Mouse (Mus musculus) liver, adult 2 months (tissue): ENCODE results near the gene Slc2a10. TPM values are rescaled to one million over a fixed set of nuclear protein-coding genes. Genes with fewer than 3 reads are reported as not detected.

Experiments used
- DNase-seq: peaks from one replicate; pipeline ENCODE4 v3.0.0-alpha.2; 2011; ENCODE audit warnings: low read depth, low spot score; ENCODE audit errors: extremely low read depth
- H3K27ac ChIP-seq: fragments of 200-500 bp; replicated peaks from 2 replicates; pipeline ENCODE4 v1.5.1; 2012; ENCODE audit warnings: low read depth, mild to moderate bottlenecking, control low read depth, inconsistent platforms, low read length; ENCODE audit not compliant: insufficient read depth
- H3K27me3 ChIP-seq: fragments of 200-500 bp; 2 replicates; pipeline ENCODE4 v1.6.1; 2012; ENCODE audit warnings: mild to moderate bottlenecking, moderate library complexity, low read length, inconsistent platforms; ENCODE audit not compliant: control insufficient read depth, insufficient read depth
- H3K36me3 ChIP-seq: fragments of 200-500 bp; 2 replicates; pipeline ENCODE4 v1.6.1; 2012; ENCODE audit warnings: low read length, inconsistent platforms; ENCODE audit not compliant: control insufficient read depth, insufficient read depth
- H3K4me1 ChIP-seq: fragments of 200-500 bp; 2 replicates; pipeline ENCODE4 v1.6.1; 2011; ENCODE audit warnings: low read length; ENCODE audit not compliant: control insufficient read depth, insufficient read depth
- H3K4me3 ChIP-seq: fragments of 200-500 bp; 2 replicates; pipeline ENCODE4 v1.5.1; 2011; ENCODE audit warnings: low read depth, mild to moderate bottlenecking, control low read depth, low read length, moderate library complexity; ENCODE audit not compliant: insufficient read depth
- H3K79me2 ChIP-seq: fragments of 200-500 bp; 2 replicates; pipeline ENCODE4 v1.6.1; 2012; ENCODE audit warnings: inconsistent platforms, mild to moderate bottlenecking, low read length, moderate library complexity; ENCODE audit not compliant: control insufficient read depth, insufficient read depth
- H3K9ac ChIP-seq: fragments of 200-500 bp; 2 replicates; pipeline ENCODE4 v1.6.1; 2012; ENCODE audit warnings: low read depth, mild to moderate bottlenecking, control low read depth, inconsistent platforms, low read length
- CTCF ChIP-seq: fragments of 200-500 bp; IDR thresholded peaks from 2 replicates; pipeline ENCODE4 v1.5.1; 2011; ENCODE audit warnings: low read depth, low read length, control low read depth
- POLR2A ChIP-seq: fragments of 200-500 bp; IDR thresholded peaks from 2 replicates; pipeline ENCODE4 v1.6.1; 2011; ENCODE audit warnings: low read length, control low read depth; ENCODE audit not compliant: insufficient read depth; ENCODE audit errors: extremely low read depth
- WGBS: fragments of 180-500 bp; shearing (Covaris S2); methylation state at CpG from one replicate; pipeline ENCODE4 v1.1.7; 2018; 5-methylcytosine and 5-hydroxymethylcytosine counted together
- polyA plus RNA-seq: library from polyadenylated mRNA; depleted of rRNA; stranded (reverse); fragments of >200 nt; gene quantifications from 2 replicates; pipeline ENCODE4 v1.2.3, GENCODE M21; 2012
- total RNA-seq: library from RNA; depleted of rRNA; stranded (reverse); fragments of >200 nt; gene quantifications from 2 replicates; pipeline ENCODE4 v1.2.3, GENCODE M21; 2014

Slc2a10 gene
- total and polyA plus RNA-seq, 2 experiments, result 0.09 to 0.11 TPM

DNA sequence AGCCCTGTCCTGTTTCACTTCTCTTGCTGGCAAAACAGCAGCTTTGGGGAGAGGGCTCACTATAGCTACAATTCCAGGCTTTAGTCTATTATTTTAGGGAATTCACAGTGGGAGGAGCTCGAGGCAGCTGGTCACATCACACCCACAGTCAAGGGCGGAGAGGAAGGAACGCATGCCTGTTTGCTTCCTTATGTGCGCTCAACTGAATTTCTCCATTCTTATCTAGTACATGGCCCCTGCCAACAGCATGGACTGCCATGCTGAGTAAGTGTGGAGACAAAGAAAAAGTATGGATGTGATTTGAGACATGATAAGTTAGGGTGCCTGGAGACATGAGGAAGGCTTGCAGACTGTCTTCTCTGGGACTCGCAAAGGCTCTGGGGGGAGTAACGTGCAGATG lies 19.4 kb upstream of the Slc2a10 start:
- TF ChIP-seq CTCF (no peak), POLR2A (no peak)
- H3K36me3 ChIP-seq, result no peaks in the 10 kb centered on the region
- H3K9ac ChIP-seq, result no peak overlapping the region
- H3K4me3 ChIP-seq, result no peak overlapping the region
- H3K4me1 ChIP-seq, result no peaks in the 10 kb centered on the region
- 75% methylated on average over 6 of the region's 6 CpGs for WGBS
- H3K27ac ChIP-seq, result no peak overlapping the region
- DNase-seq, result no peak
- H3K79me2 ChIP-seq, result no peaks in the 10 kb centered on the region
- H3K27me3 ChIP-seq, result no peaks in the 10 kb centered on the region

DNA sequence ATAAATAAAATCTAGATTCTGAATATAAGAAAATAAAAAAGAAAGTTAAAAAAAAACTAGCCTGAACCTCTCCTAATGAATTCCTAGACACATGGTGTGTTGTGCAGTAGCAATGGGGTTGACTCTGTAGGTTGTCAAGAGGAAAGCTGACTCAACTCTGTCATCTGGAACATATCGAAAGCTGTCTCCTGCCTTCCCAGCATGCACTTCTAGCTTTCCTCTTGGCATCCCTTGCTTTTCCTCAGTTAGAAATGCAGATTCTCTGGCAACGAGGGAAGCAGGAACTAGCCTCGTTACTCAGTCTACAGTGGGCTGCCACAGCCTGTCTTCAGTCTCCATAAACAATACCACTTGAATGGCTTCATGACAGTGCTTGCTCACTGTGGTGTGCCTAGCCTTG lies 17.8 kb upstream of the Slc2a10 start:
- Histone ChIP-seq H3K27ac (no peak overlapping the region), H3K27me3 (no peaks in the 10 kb centered on the region), H3K9ac (no peak overlapping the region), H3K79me2 (no peaks in the 10 kb centered on the region), H3K36me3 (peaks cover 3% of the 10 kb centered on the region; the same call in 1 of the 2 replicates), H3K4me1 (no peaks in the 10 kb centered on the region), H3K4me3 (no peak overlapping the region)
- no peak for DNase-seq
- no peak for TF ChIP-seq POLR2A
- no peak for TF ChIP-seq CTCF
- 79% methylated on average over 3 of the region's 3 CpGs for WGBS

DNA sequence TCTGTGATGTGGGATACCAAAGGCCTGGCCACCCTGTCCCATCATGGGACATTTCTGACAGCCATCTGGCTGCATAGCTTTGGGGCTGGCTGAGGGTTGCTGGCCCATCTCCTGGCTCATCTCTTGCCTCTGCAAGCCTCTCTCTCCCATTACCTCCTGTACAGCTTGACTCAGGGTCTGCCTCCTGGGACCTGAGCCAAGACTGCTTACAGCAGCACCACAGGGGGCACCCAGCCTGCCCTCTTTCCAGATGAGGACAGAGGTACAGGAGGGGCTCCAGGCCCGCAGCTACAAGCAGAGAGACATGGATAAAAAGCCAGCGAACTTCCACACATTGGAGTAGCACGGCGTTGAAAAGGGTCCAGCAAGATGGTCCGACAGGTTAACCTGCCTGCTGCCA lies 17.2 kb upstream of the Slc2a10 start:
- DNase-seq, result no peak
- TF ChIP-seq CTCF (no peak), POLR2A (no peak)
- H3K27ac ChIP-seq, result no peak overlapping the region

DNA sequence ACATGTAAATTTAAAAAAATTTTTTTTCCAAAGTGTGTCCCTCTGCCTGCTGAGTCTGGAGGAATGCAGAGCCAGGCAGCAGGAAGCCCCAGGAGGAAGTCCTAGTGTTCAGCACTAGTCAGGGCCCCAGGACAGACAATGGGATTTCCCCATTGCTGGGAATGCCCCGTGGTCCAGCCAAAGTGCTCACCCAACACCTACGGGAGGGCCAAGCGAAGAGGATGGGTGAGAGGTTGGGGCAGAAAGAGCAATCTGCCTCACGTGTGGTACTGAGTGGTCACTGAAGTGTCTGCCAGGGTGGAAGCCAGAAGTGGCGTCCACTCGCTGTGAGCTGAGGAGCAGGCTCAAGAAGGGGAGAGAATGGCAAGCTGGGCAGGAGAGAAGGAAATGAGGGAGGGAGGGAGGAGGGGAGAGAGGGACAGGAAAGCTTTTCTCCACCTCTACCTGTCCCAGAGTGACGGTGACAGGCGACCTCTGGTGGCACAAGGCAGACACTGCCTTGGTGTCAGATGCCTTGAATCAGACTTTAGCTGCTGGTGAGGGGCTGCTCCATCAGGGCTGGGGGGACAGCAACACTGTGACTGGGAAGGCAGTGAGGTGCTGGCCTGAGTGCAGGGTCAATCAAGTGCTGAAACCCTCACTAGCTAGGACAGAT lies 16.6 kb upstream of the Slc2a10 start:
- H3K9ac ChIP-seq, result no peak overlapping the region
- 16% methylated on average over 8 of the region's 8 CpGs for WGBS

More for the DNA sequence above, 17.2 kb upstream of the Slc2a10 start:
- 84% methylated on average over 5 of the region's 5 CpGs for WGBS
- H3K36me3 ChIP-seq, result peaks cover 3% of the 10 kb centered on the region; the same call in 1 of the 2 replicates
- no peaks in the 10 kb centered on the region for H3K79me2 ChIP-seq
- H3K9ac ChIP-seq, result no peak overlapping the region
- H3K27me3 ChIP-seq, result no peaks in the 10 kb centered on the region
- no peak overlapping the region for H3K4me3 ChIP-seq
- H3K4me1 ChIP-seq, result no peaks in the 10 kb centered on the region

DNA sequence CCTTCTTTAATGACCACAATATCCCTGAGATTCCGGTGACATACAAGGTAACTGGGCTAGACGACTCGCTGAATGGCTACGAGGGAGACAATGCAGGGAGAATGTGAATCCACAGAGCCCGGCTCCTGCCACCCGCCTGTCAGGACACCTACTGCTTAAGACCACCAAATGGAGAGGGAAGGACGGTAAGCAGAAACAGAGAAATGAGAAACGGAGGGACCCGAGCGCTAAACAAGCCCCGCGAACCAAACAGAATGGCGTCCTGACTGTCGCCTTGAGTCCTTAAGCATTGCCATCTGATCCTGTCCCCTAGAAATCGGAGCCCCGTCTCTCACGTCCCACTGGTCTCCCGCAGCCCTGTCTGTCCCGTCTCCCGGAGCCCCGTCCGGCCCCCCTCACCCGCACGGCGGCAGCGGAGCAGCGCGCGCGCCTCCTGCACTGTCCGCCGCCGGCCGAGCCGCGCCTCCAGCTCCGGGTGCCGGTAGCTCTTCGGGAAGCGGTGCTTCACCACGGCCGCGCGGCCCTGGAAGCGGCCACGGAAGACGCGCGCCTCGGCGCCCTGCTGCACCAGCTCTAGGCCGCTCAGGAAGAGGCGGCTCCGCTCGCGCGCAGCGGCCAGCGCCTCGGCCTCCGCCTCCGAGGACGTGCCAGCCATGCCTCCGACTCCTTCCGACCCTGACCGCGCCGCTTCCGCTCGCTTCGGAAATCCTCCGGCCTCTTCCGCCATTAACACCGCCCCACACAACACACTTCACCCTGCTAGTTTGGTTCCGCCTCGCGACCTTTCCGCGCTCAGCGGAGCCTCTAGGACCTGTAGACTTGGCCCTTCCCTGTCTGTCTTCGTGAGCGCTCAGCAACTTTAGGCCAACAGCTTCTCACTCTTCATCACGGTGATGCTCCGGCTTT lies 10.7 kb upstream of the Slc2a10 start, which contains the start of gene Trp53rka:
Gene Trp53rka (minus strand): TSS at position 677 of the 906 bp plus-strand sequence.
- peak; percentile 73 for DNase-seq
- Histone ChIP-seq H3K4me3 (peak within 1 kb of the TSS; percentile 70), H3K4me1 (peaks cover 2% of the 10 kb centered on the region; the same call in 1 of the 2 replicates), H3K9ac (peak within 1 kb of the TSS; percentile 86), H3K36me3 (peaks cover 3% of the 10 kb centered on the region; the same call in 1 of the 2 replicates), H3K27me3 (no peaks in the 10 kb centered on the region), H3K27ac (no peak within 1 kb of the TSS), H3K79me2 (no peaks in the 10 kb centered on the region)
- WGBS, result under 1% methylated on average over 84 of the region's 84 CpGs
- peak; percentile 42; the same call in 1 of the 2 replicates for TF ChIP-seq POLR2A
- TF ChIP-seq CTCF, result no peak

More for the DNA sequence above, 16.6 kb upstream of the Slc2a10 start:
- Histone ChIP-seq H3K27me3 (no peaks in the 10 kb centered on the region), H3K36me3 (peaks cover 3% of the 10 kb centered on the region; the same call in 1 of the 2 replicates), H3K27ac (no peak overlapping the region), H3K4me3 (no peak overlapping the region), H3K79me2 (no peaks in the 10 kb centered on the region), H3K4me1 (no peaks in the 10 kb centered on the region)
- no peak for DNase-seq
- TF ChIP-seq POLR2A (no peak), CTCF (peak; percentile 99)
